Mouse (Mus musculus): ENCODE measurements around the gene Ccdc144b.
A peak's percentile ranks its signal among the peaks of the same experiment; 100 is the strongest.

Gene Ccdc144b

DNA sequence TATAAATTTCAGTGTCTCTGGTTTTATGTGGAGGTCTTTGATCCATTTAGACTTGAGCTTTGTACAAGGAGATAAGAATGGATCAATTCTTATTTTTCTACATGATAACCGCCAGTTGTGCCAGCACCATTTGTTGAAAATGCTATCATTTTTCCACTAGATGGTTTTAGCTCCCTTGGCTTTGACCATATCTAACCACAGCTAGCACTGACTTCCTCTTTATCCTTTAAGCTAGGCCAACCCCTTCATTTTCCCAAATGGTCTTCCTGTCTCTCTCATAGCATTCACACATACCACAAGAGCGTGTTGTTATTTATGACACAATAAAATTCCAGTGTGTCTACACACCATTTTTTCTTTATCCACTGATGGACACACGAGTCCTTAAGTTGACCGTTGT lies 23.4 kb downstream of the Ccdc144b start:
- no peak for DNase-seq (ENCODE audit: extremely low spot score, low spot score)

DNA sequence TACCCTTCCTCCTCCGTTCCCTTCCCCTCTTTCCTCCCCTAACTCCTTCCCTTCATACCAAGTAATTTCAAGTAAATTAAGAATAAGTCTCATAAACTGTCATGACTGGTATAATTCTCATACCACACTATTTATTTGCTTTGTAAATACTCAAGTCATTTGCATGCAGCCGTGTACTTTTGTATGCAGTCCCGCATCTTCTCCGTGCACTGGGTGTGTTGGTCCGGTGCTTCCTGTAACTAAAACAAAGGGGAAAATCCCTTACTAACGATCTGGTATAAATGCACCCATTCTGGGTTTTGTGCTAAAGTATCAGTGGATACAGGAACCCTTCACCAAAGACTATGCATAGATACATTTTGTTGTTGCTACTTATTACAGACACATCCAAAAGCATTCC lies 27.6 kb downstream of the Ccdc144b start:
- DNase-seq (ENCODE audit: extremely low spot score, low spot score), result no peak

DNA sequence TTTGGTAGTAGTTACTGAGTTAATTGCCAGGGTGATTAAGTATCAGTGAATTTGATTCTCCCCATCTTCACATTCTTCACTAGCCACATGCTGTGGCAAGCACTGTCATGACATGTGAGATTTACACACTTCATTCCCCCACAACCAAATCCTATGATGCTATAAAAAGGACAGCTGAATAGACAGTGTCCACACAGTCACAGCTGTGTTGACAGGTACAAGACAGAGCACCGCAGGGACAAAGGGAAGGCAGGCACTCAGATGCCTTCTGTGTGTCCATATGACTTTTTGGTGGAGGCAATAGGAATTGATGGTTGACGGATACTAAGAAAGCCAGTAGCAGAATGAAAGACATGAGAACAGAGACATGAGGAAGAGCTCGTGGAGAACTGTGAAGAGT lies 42.1 kb downstream of the Ccdc144b start:
- DNase-seq (ENCODE audit: extremely low spot score, low spot score), result no peak

DNA sequence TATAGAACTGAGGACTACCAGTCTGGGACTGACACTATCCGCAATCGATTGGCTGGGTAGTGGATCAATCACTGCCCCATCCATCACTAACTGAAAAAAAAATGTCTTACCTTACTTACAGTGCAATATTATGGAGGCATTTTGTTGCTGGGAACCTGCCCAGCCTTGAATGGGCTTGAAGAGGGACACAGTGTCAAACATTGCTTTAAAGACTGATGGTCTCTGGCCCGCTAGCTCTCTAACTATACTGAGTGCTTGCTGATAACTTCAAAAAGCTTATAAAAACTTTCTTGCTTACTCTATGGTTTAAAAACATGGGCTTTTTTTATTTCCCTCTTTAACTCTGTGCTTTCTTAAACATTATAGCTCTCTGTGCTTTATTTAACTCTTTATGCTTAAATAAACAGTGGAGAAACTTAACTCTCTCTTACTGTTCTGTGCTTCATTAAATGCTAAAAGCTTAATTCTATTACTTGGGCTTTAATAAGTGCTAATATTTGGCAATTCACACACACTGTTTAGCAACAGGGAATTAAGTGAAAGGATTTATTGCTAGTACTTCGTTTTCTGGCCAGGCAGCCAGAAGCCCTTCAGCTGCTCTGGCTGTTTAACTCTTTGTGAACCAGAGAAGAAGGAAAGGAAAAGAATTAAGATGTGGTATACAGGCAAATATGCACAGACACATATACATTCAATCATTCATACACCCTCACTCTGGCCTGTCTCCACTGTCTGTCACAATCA lies 44.8 kb downstream of the Ccdc144b start:
- no peak for DNase-seq (ENCODE audit: extremely low spot score, low spot score)

DNA sequence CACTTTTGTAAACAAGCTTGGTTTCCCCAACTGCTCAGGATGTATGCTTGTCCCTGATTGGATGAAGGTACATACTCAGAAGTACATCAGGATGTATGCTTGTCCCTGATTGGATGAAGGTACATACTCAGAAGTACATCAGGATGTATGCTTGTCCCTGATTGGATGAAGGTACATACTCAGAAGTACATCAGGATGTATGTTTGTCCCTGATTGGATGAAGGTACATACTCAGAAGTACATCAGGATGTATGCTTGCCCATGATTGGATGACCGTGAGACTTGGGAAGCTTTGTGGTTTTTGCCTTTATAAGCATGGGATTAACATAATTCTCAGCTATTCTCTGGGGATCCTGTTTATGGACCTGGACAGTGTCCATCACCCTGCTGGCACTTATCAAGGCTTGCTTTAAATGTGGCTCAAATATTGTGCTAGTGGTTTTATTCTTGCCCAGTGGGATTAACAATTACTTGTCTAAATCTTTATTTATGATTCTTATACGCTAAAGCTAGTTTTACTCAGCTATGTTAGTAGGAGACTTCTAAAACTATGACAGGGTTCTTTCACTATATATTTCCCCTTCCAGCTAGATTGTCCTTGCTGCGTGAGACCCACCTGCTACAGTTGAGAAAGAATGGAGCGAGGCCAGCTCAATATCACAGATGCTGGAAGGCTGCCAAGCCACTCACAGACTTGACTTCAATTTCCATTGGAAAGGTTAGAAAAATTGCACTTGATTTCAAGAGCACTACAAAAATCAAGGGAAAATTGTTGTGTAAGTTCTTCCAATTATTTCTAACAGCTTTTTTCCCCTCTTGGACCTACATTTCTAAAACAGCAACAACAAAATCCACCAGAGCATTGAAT lies 49.1 kb downstream of the Ccdc144b start:
- DNase-seq (ENCODE audit: extremely low spot score, low spot score), result no peak

DNA sequence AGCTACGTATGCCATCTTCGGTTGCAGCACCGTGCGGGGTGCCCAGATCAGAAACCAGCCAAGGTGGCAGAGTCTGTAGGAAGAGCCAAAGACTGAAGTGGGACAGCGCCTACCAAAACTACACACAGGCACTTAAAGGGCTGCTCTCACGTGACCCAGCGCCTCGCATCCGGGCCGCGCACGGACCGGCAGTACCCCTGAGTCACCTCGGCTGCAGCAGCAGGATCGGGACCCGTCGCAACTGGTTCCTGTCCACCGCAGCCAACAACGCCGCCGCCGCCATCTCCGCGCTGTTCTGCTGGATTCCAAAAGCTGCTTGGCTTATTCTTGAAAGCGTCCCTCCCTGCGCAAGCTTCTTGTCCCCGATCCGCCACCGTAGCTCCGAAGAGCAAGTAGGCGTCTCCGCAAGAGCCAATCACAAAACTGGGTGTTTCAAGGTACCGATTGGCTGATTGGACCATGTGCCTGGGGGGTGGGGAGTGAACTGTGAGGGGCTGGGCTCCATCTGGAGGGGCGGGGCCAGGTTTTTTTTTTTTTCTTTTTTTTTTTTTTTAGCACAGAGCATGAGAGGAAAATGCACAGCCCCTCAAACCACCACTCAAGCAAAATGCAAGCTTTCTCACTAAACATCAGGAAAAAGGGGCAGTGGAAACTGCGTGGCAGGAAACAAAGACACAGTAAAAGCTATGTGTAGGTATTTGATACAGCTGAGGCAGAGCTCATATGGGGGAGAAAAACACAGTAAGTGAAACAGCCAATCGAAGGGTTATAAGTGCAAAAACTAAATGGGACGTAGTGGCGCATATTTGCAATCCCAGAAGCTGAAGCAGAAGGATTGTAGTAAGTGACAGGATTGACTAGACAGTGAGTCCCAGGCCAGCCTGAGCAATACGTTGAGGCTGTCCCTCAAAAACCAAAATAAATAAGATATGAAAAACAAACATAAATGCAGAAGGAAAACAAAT lies 52.8 kb downstream of the Ccdc144b start, which contains the start of gene Mccc1:
Mccc1 (minus strand) TSS at position 404 of the 965 bp plus-strand sequence.
- peak; percentile 92 for DNase-seq (ENCODE audit: extremely low spot score, low spot score)

DNA sequence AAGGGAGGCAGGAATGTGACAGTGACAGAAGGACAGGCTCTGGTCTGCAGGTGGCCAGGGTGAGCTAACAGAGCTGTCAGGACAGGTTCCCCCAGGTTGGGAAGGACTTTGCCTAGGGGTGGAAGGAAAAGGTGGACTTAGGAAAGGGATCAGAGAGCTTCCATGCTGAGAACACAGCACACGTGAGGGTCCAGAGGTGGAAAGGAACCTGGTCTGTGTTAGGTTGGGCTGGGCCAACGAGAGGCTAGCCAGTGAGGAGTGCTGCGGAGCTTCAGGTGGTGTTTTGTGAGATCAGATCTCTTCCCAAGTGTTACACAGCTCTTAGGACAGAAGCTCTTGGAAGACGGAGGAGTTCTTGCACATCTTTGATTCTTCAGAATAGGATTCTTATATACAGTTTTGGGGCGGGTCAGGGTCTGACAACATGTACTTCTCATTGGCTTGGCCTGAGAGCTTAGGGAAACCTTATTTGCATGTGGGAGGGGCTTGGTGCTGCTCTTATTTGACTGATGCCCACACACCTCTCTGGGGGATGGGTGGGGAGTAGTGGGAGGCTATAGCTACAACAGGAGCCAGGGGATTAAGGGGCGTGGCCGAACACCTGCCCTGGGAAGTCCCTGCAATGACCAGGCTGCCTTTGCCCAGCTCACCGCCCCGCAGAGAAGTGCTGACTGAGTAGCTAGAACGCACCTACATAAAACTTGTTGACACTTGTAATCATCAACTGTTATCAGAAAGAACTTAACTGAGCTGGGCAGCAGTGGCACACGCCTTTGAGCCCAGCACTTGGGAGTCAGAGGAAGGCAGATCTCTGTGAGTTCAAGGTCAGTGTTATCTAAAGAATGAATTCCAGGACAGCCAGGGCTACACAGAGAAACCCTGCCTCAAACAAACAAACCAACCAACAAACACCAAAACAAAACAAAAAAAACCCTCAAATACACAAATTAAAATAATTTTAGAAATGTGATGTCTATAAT lies 58.5 kb downstream of the Ccdc144b start:
- no peak for DNase-seq (ENCODE audit: extremely low spot score, low spot score)

DNA sequence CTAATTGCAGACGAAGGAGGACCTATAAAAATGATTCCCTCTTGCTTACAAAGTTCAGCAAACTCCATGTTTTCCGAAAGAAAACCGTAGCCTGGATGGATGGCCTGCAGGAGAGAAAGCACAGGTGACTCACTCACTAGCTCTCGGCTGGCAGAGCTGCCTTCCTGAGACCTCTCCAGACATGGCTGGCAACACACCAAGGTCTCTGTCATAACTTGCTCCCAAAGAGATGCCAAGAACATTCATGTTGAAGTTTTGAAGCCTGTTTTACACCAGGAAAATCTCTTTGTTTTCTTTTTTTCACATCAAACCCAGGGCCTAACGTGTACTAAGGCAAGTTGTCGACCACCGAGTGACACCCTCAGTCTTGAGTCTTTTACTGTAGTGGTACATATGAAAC lies 62.6 kb downstream of the Ccdc144b start:
- DNase-seq (ENCODE audit: extremely low spot score, low spot score), result no peak

DNA sequence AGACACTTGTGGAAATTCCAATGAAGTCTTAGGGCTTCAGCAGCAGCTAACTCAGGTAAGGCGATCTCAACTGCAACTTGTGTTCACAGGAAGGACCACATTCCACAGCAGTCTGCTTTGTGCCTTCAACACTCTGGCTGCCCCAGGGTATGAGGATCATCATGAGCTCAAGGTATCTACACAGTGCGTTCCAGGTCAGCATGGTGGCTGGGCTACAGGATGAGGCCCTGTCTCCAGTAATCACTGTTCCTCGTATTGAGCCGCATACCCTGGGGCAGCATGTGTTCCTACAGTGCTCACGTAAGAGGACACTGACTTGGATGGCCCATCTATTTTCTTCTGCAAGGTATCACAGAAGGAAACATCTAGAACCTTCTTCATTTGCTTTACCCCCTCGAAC lies 65.3 kb downstream of the Ccdc144b start:
- no peak for DNase-seq (ENCODE audit: extremely low spot score, low spot score)

DNA sequence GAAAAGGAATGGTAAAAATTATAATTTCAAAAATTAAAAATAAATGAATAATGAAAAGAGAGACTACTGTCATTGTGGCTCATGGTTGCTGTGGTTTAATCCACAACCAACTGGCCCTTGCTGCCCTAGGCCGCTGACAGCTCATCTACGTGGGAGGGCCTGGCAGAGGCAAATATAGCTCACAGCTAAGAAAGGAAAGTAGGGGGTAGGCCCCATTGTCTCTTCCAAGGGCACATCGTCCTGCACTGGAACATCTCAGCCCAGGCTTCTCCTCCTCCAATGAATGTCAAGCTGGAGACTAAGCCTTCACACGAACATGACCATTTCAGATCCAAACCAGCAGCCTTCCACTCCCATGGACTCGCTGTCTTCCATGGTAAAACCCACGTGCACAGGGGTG lies 67.1 kb downstream of the Ccdc144b start:
- DNase-seq (ENCODE audit: extremely low spot score, low spot score), result no peak

DNA sequence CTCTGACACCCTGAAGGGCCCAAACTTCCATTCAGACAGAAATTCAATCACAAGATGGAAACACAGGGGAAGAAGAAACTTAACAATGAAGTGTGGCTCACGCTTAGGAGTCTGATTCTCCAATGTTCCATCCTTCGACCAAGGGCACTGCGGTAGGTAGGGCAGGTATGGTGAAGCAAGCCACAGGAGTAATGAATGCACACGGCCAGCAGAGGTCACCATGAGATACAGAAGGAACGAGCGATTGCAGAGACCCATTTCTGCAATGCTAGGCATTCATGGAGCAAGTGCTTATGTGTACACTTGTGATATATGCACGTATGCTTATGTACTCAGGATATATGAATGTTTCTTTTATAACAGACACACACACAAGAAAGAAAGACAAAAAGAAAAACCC lies 79.8 kb downstream of the Ccdc144b start:
- DNase-seq (ENCODE audit: extremely low spot score, low spot score), result no peak

DNA sequence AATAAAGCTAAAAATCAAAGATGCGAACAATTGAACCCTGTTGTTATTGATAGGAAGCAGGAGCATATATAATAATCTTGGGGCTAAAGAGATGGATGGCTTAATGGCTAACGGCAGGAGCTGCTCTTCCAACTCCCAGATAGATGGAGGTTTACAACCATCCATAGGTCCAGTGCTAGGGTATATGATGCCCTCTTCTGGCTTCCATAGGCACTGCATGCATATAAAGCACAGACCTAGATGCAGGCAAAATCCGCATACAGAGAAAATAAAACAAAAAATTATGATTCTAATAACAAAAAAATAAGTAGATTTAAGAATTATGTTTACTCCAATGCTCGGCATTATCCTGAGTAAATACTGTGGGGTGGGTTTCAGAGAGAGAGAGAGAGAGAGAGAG lies 80.4 kb downstream of the Ccdc144b start:
- no peak for DNase-seq (ENCODE audit: extremely low spot score, low spot score)

DNA sequence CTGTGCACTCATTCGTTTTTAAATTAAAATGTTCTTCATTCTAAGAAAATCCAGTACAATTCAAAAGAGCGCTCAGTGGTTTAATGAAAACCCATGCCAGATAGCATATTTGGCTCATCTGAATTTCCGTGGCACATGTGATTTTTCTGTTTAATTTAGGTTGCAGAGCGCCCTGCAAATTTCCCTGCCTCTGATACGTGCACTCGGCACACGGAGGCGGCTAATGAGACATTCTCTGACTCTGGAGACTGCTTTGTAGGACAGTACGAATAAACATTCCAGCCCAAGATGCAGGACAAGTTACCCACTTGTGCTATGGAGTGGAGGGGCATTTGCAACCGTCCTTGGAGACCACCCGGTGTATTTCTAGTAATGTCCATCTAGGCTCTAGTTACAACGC lies 82.2 kb downstream of the Ccdc144b start:
- no peak for DNase-seq (ENCODE audit: extremely low spot score, low spot score)

DNA sequence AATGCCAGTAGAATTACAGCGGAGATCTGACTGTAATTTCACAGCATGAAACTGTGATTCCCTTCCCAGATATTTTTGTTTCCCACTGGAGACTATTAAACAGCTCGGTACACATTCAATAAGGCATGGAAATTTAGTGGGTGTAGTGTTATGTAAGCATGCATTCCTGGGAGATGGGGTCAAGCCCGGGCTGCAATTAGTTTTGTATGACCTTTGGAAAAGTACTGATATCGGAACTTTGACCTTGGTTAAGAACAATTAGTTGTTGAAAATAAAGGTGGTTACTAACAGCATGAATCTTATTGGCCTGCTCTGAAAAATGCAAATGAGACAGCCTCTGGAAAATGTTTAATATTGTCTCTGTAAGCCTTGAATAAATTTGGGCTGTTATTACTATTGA lies 82.9 kb downstream of the Ccdc144b start:
- DNase-seq (ENCODE audit: extremely low spot score, low spot score), result no peak

DNA sequence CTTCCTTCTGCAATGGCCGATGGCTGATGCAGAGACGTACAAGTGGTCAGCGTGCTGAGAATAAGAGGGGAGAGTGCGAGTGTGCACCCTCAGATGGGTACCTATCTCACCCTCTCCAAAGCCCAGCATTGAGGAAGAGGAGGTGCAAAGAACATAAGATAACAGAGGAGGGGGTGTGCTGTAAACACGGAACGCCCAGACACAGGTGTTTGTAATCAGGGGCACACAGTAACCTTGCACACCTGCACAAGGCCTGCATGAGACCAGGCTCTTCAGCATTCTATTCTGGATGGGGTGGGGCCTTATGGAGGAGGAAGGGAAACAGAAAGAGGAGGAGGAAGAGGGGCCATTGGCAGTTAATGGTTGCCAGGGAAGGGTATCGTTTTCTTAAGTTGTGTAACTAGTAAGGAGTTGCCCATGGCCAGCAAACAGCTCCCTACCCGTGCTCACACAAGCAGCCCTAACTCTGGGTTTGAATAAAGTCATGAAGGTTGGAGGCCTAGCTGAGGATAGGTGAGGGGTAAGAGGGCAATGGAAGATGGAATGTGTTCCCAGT lies 85.9 kb downstream of the Ccdc144b start:
- DNase-seq (ENCODE audit: extremely low spot score, low spot score), result no peak

DNA sequence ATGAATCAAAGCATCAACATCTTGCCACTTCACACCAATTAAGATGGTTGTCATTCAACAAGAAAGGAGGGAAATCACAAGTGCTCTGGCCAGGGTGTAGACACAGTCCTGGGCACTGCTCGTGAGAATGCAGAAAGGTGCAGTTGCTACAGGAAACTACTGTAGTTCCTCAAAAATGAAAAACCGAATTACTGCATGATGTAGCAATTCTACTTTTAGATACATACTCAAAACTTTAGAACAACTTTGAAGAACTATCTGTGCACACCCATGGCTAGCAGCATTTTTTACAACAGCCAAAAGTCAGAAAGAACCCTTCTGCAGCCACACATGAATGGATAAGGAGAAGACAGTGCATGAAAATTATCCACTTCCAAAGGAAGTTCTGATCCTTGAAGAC lies 86.9 kb downstream of the Ccdc144b start:
- no peak for DNase-seq (ENCODE audit: extremely low spot score, low spot score)

DNA sequence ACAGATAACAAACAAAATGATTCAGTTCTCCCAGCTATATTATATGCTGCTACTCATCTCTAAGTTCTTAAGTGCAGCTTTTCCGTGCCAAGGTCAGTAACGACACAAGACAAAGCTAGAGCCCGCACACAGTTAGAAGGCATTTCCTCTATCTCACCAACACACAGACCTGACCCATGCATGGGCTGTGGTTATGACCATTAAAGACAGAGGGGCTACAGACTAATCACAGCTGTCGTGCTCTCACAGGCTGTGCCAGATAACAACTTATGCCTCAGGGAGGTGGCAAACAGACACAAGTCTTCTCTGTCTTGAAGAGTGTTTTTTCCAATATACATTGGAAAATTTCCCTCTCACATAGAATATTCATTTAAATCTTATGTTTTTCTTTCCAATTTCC lies 88.4 kb downstream of the Ccdc144b start:
- no peak for DNase-seq (ENCODE audit: extremely low spot score, low spot score)

DNA sequence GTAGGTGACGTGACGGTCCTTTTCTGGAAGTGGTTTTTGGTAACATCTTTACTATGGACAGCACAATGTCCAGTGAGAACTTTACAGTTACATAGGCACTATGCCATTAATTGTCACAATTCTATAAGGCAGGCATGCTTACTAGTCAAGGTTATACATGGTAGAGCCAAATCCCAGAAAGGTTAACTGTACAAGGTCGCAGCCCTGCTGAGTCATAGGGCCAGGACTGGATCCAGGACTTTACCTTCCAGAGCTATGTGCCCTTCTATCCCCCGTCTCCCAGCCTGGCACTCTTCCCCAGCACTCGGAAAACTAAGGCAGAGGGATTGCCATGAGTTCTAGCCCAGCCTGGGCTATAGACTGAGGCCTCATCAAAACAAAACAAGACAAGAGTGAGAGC lies 89.4 kb downstream of the Ccdc144b start:
- no peak for DNase-seq (ENCODE audit: extremely low spot score, low spot score)

DNA sequence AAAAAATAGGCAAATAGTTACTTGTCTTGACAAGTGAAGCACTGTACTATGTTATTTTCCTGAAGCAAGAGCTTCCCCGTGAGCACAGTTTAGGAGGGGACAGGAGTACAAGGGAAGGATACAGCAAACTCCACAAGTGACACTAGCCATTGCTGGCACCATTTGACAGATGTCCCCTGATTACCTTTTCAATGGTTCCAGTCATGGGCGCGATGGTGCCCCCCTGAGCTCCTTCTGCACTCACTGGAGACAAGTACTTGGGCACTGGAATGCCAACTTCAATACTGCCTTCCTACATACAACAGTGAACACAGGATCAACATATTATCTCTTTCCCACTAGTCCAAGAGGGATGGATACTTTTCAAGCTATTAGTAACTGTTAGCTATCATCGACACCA lies 89.9 kb downstream of the Ccdc144b start:
- no peak for DNase-seq (ENCODE audit: extremely low spot score, low spot score)

DNA sequence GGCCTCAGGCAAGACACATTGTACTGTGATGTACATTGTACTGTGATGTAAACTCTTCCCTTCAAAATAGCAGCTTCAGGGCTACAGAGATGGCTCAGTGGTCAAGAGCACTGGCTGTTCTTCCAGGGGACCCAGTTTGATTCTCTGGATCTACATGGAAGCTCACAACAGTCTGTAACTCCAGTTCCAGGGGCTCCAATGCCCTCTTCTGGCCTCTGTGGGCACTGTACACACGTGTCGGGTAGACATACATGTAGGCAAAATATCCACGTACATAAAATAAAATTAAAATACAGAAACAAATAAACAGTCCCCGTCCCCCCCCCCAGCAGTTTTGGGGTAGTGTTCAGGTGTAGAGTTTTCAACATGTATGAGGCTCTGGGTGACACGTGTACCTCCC lies 90.4 kb downstream of the Ccdc144b start:
- DNase-seq (ENCODE audit: extremely low spot score, low spot score), result no peak

Data from neural tube, embryonic 10.5 days (tissue).